8 mouse cellular contexts compared by ENCODE assay signal in the genomic region with DNA sequence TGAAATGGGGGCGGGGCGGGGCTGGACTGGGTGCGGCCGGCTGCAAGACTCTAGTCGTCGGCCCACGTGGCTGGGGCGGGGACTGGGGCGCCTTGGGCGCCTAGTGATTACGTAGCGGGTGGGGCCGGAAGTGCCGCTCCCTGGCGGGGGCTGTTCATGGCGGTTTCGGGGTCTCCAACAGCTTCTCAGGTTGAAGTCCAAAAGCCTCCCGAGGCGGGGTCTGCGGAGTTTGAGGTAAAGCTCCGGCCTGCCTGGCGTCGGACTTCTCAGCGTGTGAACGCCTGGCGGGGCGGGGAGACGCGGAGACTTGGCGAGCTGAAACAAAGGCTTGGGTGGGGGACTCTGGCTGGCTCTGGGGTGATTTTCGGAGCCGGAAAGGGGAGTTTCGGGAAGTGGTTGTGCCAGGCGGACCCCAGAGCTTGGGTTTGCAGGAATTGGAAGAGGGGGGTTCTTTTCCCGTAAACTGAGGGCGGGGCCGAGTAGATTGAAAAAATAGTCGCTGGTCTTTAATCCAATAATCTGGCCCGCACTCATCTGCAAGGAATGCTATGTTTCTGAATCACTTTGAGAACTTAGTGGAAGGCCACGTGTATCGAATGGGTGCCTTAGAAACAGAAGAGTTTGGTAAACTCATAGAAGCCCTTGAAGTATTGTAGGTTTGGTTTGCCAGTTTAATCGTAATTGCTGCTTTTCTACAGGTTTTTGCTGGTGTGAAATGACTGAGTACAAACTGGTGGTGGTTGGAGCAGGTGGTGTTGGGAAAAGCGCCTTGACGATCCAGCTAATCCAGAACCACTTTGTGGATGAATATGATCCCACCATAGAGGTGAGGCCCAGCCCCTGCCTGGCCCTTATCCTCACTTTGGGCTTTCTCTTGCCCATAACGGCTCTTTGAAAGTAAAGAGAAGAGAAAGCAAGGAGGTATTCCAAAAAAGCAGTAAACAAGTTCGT. TPM values are rescaled to one million over a fixed set of nuclear protein-coding genes. Genes with fewer than 3 reads are reported as not detected.
A peak's percentile ranks its signal among the peaks of the same experiment; 100 is the strongest.
DNase-seq lines count a peak whose midpoint lies in the region; ATAC-seq lines count a peak whose summit lies in the region.

TSS of gene Nras (plus strand) at position 79 of the 951 bp plus-strand sequence.

- peak within 1 kb of the TSS; percentile 57 for H3K4me2 ChIP-seq in hindbrain, embryonic 11.5 days (replicated peaks; ENCODE audit: low read depth, low read length)

- H3K4me1 ChIP-seq in hindbrain, embryonic 11.5 days (replicated peaks; ENCODE audit: control insufficient read depth, insufficient read depth, low read length): no peaks in the 10 kb centered on the region

- peak within 1 kb of the TSS; percentile 84 for H3K27ac ChIP-seq in hindbrain, embryonic 11.5 days (ENCODE audit: low read depth, low read length)

- H3K9me3 ChIP-seq in hindbrain, embryonic 11.5 days (ENCODE audit: control insufficient read depth, low read length): no peaks in the 10 kb centered on the region

- peak; percentile 98 for ATAC-seq in hindbrain, embryonic 11.5 days (ENCODE audit: low FRiP score)

- WGBS in hindbrain, embryonic 11.5 days: 3% methylated on average over 46 of the region's 46 CpGs

- H3K9ac ChIP-seq in hindbrain, embryonic 11.5 days (ENCODE audit: low read depth, low read length): peak within 1 kb of the TSS; percentile 83

- peaks cover 19% of the 10 kb centered on the region for H3K36me3 ChIP-seq in hindbrain, embryonic 11.5 days (ENCODE audit: control insufficient read depth, insufficient read depth, low read length)

- peak within 1 kb of the TSS; percentile 71 for H3K4me3 ChIP-seq in hindbrain, embryonic 11.5 days (ENCODE audit: low read depth, low read length)

- no peaks in the 10 kb centered on the region for H3K27me3 ChIP-seq in hindbrain, embryonic 11.5 days (ENCODE audit: control insufficient read depth, insufficient read depth, low read length)

- DNase-seq in MN1 (ENCODE audit: low spot score): peak; percentile 93
- DNase-seq in cerebellum, adult 9-10 months: peak; percentile 78
- peak; percentile 84 to 94 for DNase-seq in frontal cortex, adult 2 months (ENCODE audit: extremely low spot score in 1 of 2, low spot score in 1 of 2)
- peak; percentile 98 for DNase-seq in hindbrain, embryonic 11.5 days (ENCODE audit: low spot score)
- DNase-seq in layer of hippocampus, postnatal 10 days (ENCODE audit: low spot score in 2 of 2): peak; percentile 94
- peak; percentile 98 for DNase-seq in lung, postnatal 10 days
- DNase-seq in ovary, postnatal 36 days (ENCODE audit: low spot score): peak; percentile 94
- peak; percentile 94 for DNase-seq in thymus, postnatal 25 days

RNA-seq across cellular contexts. Expression of gene Nras, which starts in this region (rescaled TPM):
- polyA plus RNA-seq in frontal cortex, adult 2 months (2012; rRNA removed): 34.4 and 34.5 TPM in 2 replicates
- polyA plus RNA-seq in hindbrain, embryonic 11.5 days (2014; fragmentation: Nextera tagmentation; extraction: Ambion mirVana): 143 and 160 TPM in 2 replicates
- total RNA-seq in layer of hippocampus, postnatal 10 days (2021): 100 to 1,000 TPM; 122 to 163 TPM

Comparison
In these comparisons a context has a peak if more than half of its experiments do, and no peak if none do; other contexts are left out.
1. Peak in every context shown above with its lines: DNase-seq, ATAC-seq, H3K4me3 ChIP-seq and H3K27ac ChIP-seq.